Mouse (Mus musculus): ENCODE data around the gene Skida1.

DNA sequence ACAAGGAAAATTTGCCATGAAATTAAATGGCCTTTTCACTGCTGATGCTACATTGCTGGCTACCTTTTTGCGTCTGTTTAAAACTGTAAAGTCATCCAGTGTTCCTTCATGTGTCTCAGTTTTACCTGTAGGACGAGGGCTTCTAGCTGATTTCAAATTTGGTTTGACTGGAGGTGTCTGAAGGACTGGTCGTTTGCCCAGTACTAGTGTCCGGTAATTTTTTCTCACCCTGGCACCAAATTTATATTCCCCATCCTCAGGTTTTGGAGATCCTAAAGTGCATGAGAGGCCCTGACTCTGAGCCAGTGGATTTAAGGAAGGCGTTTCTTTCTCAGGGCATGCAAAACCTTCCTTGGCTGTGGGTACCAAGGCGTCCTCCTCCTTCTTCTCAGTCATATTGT is 3.1 kb downstream of the Skida1 start:
- TF ChIP-seq GATA1 (IDR thresholded peaks at IDR 0.05; ENCODE audit: borderline replicate concordance, low read length) (no peak), CTCF (IDR thresholded peaks at IDR 0.05; ENCODE audit: low read depth, low read length) (no peak), TAL1 (conservative IDR thresholded peaks at IDR 0.05; ENCODE audit: low read depth, low read length) (no peak)

All from G1E (cell line).